Mouse (Mus musculus) small intestine, adult 2 months (tissue): ENCODE data around the gene Sgcg. TPM values are rescaled to one million over a fixed set of nuclear protein-coding genes. Genes with fewer than 3 reads are reported as not detected.

ENCODE experiments used
- H3K27ac ChIP-seq: fragments of 200-500 bp; 2 replicates; pipeline ENCODE4 v1.5.1; 2012; ENCODE audit warnings: low read depth, low read length, control low read depth, inconsistent platforms; ENCODE audit not compliant: insufficient read depth
- H3K27me3 ChIP-seq: fragments of 200-500 bp; 2 replicates; pipeline ENCODE4 v1.6.1; 2012; ENCODE audit warnings: mild to moderate bottlenecking, moderate library complexity, low read length, inconsistent platforms; ENCODE audit not compliant: control insufficient read depth, insufficient read depth
- H3K36me3 ChIP-seq: fragments of 200-500 bp; 2 replicates; pipeline ENCODE4 v1.6.1; 2012; ENCODE audit warnings: mild to moderate bottlenecking, low read length, control low read depth, inconsistent platforms; ENCODE audit not compliant: control insufficient read depth, insufficient read depth
- H3K4me1 ChIP-seq: fragments of 200-500 bp; 2 replicates; pipeline ENCODE4 v1.6.1; 2012; ENCODE audit warnings: low read length, inconsistent platforms, mixed read lengths; ENCODE audit not compliant: control insufficient read depth, insufficient read depth, insufficient read length
- H3K4me3 ChIP-seq: fragments of 200-500 bp; 2 replicates; pipeline ENCODE4 v1.5.1; 2012; ENCODE audit warnings: low read depth, mild to moderate bottlenecking, control low read depth, inconsistent platforms, low read length, moderate library complexity
- CTCF ChIP-seq: fragments of 200-500 bp; IDR thresholded peaks from 2 replicates; pipeline ENCODE4 v1.5.1; 2012; ENCODE audit warnings: low read depth, mild to moderate bottlenecking, control low read depth, inconsistent platforms, low read length, moderate library complexity, mixed read lengths; ENCODE audit not compliant: insufficient replicate concordance, insufficient read length; ENCODE audit errors: extremely low read depth
- POLR2A ChIP-seq: fragments of 200-500 bp; IDR thresholded peaks from 2 replicates; pipeline ENCODE4 v1.6.1; 2012; ENCODE audit warnings: low read depth, mild to moderate bottlenecking, control low read depth, inconsistent platforms, low read length, moderate library complexity
- WGBS: fragments of 180-500 bp; shearing (Covaris S2); methylation state at CpG from one replicate; pipeline ENCODE4 v1.1.7; 2018; 5-methylcytosine and 5-hydroxymethylcytosine counted together
- polyA plus RNA-seq: library from polyadenylated mRNA; depleted of rRNA; stranded (reverse); fragments of >200 nt; gene quantifications from 2 replicates; pipeline ENCODE4 v1.2.3, GENCODE M21; 2012; rRNA removed

Gene Sgcg
- polyA plus RNA-seq, 1 experiment = not detected

DNA sequence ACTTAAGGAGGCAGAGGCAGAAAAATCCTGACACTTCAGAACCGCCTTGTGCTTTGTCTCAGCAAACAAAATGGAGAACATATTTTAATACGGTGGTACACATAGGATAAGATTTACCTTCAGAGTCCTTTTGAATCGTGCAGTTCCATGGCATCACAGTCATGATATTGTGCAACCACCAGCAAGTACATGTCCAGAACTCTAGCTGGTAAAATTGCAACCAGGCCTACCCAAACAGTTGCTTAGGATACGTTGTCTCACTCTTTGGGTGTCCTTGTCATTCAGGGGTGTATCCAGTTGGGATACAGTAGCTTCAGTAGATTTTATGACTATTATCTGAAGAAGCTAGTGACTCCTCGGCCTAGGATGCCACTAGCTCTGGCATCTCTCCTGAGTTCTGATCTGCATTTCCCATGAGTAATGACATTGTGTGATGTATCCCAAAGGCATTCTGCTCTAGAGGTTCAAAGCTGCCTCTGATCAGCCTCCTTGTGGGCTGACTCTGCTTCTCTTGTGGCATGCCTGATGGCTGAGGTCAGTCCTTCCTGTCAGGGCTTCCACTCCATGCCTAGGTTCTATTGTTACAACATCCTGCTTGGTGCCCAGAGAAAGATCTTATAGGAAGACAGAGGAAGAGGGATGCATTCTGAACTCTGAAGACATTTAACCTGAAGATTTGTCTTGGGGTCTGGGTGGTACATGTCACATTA, 86.9 kb downstream of the Sgcg start:
- H3K36me3 ChIP-seq = no peaks in the 10 kb centered on the region
- H3K27me3 ChIP-seq = no peaks in the 10 kb centered on the region
- no peak overlapping the region for H3K27ac ChIP-seq
- TF ChIP-seq CTCF (no peak), POLR2A (no peak)
- 79% methylated on average over 5 of the region's 5 CpGs for WGBS
- no peak overlapping the region for H3K4me3 ChIP-seq
- peaks cover 3% of the 10 kb centered on the region for H3K4me1 ChIP-seq

Other genes with a start within 250 kb of the Sgcg start
- 4.0 and 4.7 TPM in 2 replicates for gene Tnfrsf19, start 212.0 kb downstream of the Sgcg start, polyA plus RNA-seq
- 0.08 and 0.16 TPM in 2 replicates for gene Sacs, start 120.0 kb downstream of the Sgcg start, polyA plus RNA-seq
- gene Arl11, start 51.3 kb upstream of the Sgcg start, polyA plus RNA-seq = 1.4 and 2.4 TPM in 2 replicates
- 0.96 and 2.1 TPM in 2 replicates for gene Ebpl, start 101.9 kb upstream of the Sgcg start, polyA plus RNA-seq
- 0.79 and 1.4 TPM in 2 replicates for gene Kpna3, start 181.4 kb upstream of the Sgcg start, polyA plus RNA-seq